Mouse (Mus musculus) left cerebral cortex, postnatal 4 days (tissue): ENCODE data around the gene Rbm14. TPM values are rescaled to one million over a fixed set of nuclear protein-coding genes. Genes with fewer than 3 reads are reported as not detected.
"Not testable (repeated sequence)": the region's sequence is repeated elsewhere in the genome, so short reads cannot be mapped to it uniquely, and the experiment has no call there.

Experiments
- DNase-seq: peaks from one replicate; pipeline ENCODE4 v3.0.0-alpha.2; 2022
- intact Hi-C: fragments of 180-260 bp; cut with DNase I; formaldehyde crosslinking; loops from one replicate; pipeline ENCODE4 v1.15.1; 2025
- total RNA-seq, 2 experiments: library from RNA; stranded (reverse); gene quantifications; 2 replicates each; pipeline ENCODE4 v1.2.3; 2021

Gene Rbm14
- total RNA-seq, 2 experiments from 2014 or later: 65.9 to 73.9 TPM

GRCm38 (mm10) chr19:4817182-4817835 lies 5.9 kb upstream of the Rbm14 start:
- no peak for DNase-seq
- intact Hi-C loops: no loop called here

GRCm38 (mm10) chr19:4813015-4813414 lies 1.6 kb upstream of the Rbm14 start:
- peak; percentile 50 for DNase-seq
- intact Hi-C loops: no loop called here

GRCm38 (mm10) chr19:4812334-4812949 lies 1.0 kb upstream of the Rbm14 start:
- intact Hi-C loops, DNase-seq: not testable (repeated sequence)

- no peak for DNase-seq
- intact Hi-C loops: no loop called here
These were observed 442 bp upstream of the Rbm14 start for GRCm38 (mm10) chr19:4811909-4812242.

- intact Hi-C loops: no loop called here
- no peak for DNase-seq
These were observed 730 bp downstream of the Rbm14 start for GRCm38 (mm10) chr19:4810746-4811062.

GRCm38 (mm10) chr19:4810309-4810708 lies 1.1 kb downstream of the Rbm14 start:
- intact Hi-C loops: no loop called here
- no peak for DNase-seq

- intact Hi-C loops: no loop called here
- DNase-seq: peak; percentile 17
These were observed 8.2 kb downstream of the Rbm14 start for GRCm38 (mm10) chr19:4803283-4803682.

- peak; percentile 54 for DNase-seq
- intact Hi-C loops: no loop called here
These were observed 8.7 kb downstream of the Rbm14 start for GRCm38 (mm10) chr19:4802691-4803091.

GRCm38 (mm10) chr19:4799083-4799482 lies 12.4 kb downstream of the Rbm14 start:
- intact Hi-C loops: no loop called here
- no peak for DNase-seq

- intact Hi-C loops: no loop called here
- no peak for DNase-seq
These were observed 13.6 kb downstream of the Rbm14 start for GRCm38 (mm10) chr19:4797846-4798245.

- no peak for DNase-seq
- intact Hi-C loops: no loop called here
These were observed 15.5 kb downstream of the Rbm14 start for GRCm38 (mm10) chr19:4795929-4796328.

- intact Hi-C loops: no loop called here
These were observed 17.5 kb downstream of the Rbm14 start, which contains the start of gene Rbm4 for GRCm38 (mm10) chr19:4793831-4794422. Rbm4 (minus strand) TSS chr19:4793901.

GRCm38 (mm10) chr19:4793281-4793830 lies 18.1 kb downstream of the Rbm14 start:
- DNase-seq: no peak
- intact Hi-C loops: no loop called here

More at GRCm38 (mm10) chr19:4793831-4794422, 17.5 kb downstream of the Rbm14 start, which contains the start of gene Rbm4:
- peak; percentile 97 for DNase-seq

GRCm38 (mm10) chr19:4786313-4786712 lies 25.1 kb downstream of the Rbm14 start:
- no peak for DNase-seq
- intact Hi-C loops: no loop called here

- DNase-seq: no peak
- intact Hi-C loops: no loop called here
These were observed 26.2 kb downstream of the Rbm14 start for GRCm38 (mm10) chr19:4785206-4785605.

- DNase-seq: no peak
- intact Hi-C loops: no loop called here
These were observed 28.5 kb downstream of the Rbm14 start for GRCm38 (mm10) chr19:4782891-4783290.

- no peak for DNase-seq
- intact Hi-C loops: no loop called here
These were observed 38.6 kb downstream of the Rbm14 start for GRCm38 (mm10) chr19:4772785-4773184.

GRCm38 (mm10) chr19:4767507-4768148 lies 43.8 kb downstream of the Rbm14 start:
- no peak for DNase-seq
- intact Hi-C loops: no loop called here

GRCm38 (mm10) chr19:4762876-4763275 lies 48.6 kb downstream of the Rbm14 start:
- DNase-seq: no peak
- intact Hi-C loops: no loop called here

- DNase-seq, intact Hi-C loops: not testable (repeated sequence)
These were observed 50.9 kb downstream of the Rbm14 start for GRCm38 (mm10) chr19:4760544-4760943.

GRCm38 (mm10) chr19:4756921-4757320 lies 54.5 kb downstream of the Rbm14 start:
- intact Hi-C loops: loop anchor here (5.0 kb wide), 1 partner anchor 150 kb away; the partner anchor contains the start of gene Bbs1
- DNase-seq: no peak
